Mouse (Mus musculus) CH12.LX (cell line): ENCODE data around the gene Gpr137.

Source experiments
- CTCF ChIP-seq, 2 experiments: IDR thresholded peaks in 1 of 2; conservative IDR thresholded peaks in 1 of 2; 2 replicates each; pipeline ENCODE4 v1.5.1; 2011 to 2012; ENCODE audit warnings: low read depth in 2 of 2, low read length in 2 of 2, improper control_type of control experiment in 1 of 2, inconsistent platforms in 1 of 2, mild to moderate bottlenecking in 1 of 2, moderate library complexity in 1 of 2
- E2F4 ChIP-seq: IDR thresholded peaks from 2 replicates; pipeline ENCODE4 v1.6.1; 2011; ENCODE audit warnings: low read depth, low read length, improper control_type of control experiment; ENCODE audit not compliant: insufficient replicate concordance
- EP300 ChIP-seq: IDR thresholded peaks from 2 replicates; pipeline ENCODE4 v1.6.1; 2011; ENCODE audit warnings: low read length, improper control_type of control experiment
- MYC ChIP-seq: IDR thresholded peaks from 2 replicates; pipeline ENCODE4 v1.6.1; 2011; ENCODE audit warnings: low read depth, mild to moderate bottlenecking, improper control_type of control experiment, low read length
- NELFE ChIP-seq: IDR thresholded peaks from 2 replicates; pipeline ENCODE4 v1.6.1; 2011; ENCODE audit warnings: low read depth, low read length, improper control_type of control experiment
- POLR2A ChIP-seq: IDR thresholded peaks from 2 replicates; pipeline ENCODE4 v1.6.1; 2011; ENCODE audit warnings: low read depth, mild to moderate bottlenecking, improper control_type of control experiment, low read length
- POLR2AphosphoS2 ChIP-seq: IDR thresholded peaks from 2 replicates; pipeline ENCODE4 v1.6.1; 2011; ENCODE audit warnings: low read depth, low read length, improper control_type of control experiment
- USF1 ChIP-seq: IDR thresholded peaks from 2 replicates; pipeline ENCODE4 v1.6.1; 2014; ENCODE audit warnings: low read depth, mild to moderate bottlenecking, inconsistent platforms, low read length, improper control_type of control experiment

DNA sequence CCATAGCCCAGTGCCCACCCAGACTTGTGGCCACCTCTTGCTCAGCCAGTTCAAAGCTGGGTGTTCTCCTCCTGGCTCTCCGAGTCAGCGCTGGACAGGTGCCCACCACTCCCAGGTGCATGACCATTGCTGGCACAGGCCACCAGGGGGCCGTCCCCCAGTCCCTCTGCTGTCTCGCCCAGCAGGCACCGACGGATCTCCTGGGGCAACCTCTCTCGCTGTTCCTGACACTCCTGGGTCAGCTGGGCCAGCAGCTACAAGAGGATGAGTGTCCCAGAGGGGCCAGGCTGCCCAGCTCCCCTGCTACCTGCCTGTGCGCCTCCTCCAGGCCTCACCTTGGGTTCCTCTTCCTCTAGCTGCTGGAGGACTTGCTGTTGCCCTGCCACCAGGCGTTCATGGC is 11.8 kb upstream of the Gpr137 start:
- peak in 1 of 2 experiments; percentile 53; a peak in 2 of 4 replicates for TF ChIP-seq CTCF (conservative IDR thresholded peaks at IDR 0.05 in 1 of 2, IDR thresholded peaks at IDR 0.05 in 1 of 2; ENCODE audit: low read depth in 2 of 2, low read length in 2 of 2)
- no peak for TF ChIP-seq POLR2A
- no peak for TF ChIP-seq USF1
- TF ChIP-seq E2F4 = no peak
- TF ChIP-seq MYC = no peak
- TF ChIP-seq POLR2AphosphoS2 = no peak
- TF ChIP-seq NELFE = no peak
- TF ChIP-seq EP300 = no peak
